Mouse (Mus musculus): ENCODE measurements around the gene Wnt4. TPM values are rescaled to one million over a fixed set of nuclear protein-coding genes. Genes with fewer than 3 reads are reported as not detected.

Wnt4 gene
- total and polyA plus RNA-seq, 3 experiments = not detected

DNA sequence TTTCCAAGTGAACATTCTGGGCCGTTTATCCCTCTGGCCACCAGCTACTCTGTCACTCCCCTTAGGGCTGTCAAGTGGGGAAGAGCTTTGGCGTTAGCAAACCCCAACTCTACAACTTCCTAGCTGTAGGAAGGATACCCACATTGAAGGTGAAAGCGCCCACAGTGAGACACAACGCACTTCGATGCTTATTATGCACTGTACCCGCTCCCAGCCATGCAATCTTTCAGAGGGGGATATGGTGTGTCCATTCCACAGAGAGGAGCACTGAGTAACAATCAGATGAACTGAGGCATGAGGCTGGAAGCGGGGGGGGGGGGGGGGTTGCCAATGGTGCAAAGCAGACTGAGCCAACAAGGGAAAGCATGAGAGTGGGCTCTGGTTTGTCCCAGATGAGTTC lies 27.8 kb downstream of the Wnt4 start:
- no peak for DNase-seq (ENCODE audit: low read depth, low spot score)
- Histone ChIP-seq H3K79me2 (ENCODE audit: control insufficient read depth, insufficient read depth, low read length, poor library complexity) (no peaks in the 10 kb centered on the region), H3K9me3 (replicated peaks; ENCODE audit: insufficient read depth, low read length) (no peaks in the 10 kb centered on the region), H3K27ac (ENCODE audit: control insufficient read depth, low read depth, low read length) (no peak overlapping the region), H3K27me3 (ENCODE audit: control insufficient read depth in 1 of 2, insufficient read depth in 2 of 2, low read length in 2 of 2) (no peaks in the 10 kb centered on the region), H3K4me1 (ENCODE audit: control insufficient read depth in 1 of 2, insufficient read depth in 2 of 2, low read length in 2 of 2) (no peaks in the 10 kb centered on the region), H3K36me3 (ENCODE audit: control insufficient read depth in 1 of 2, insufficient read depth in 2 of 2, low read length in 2 of 2) (no peaks in the 10 kb centered on the region), H3K9ac (ENCODE audit: control insufficient read depth, low read depth, low read length, poor library complexity, severe bottlenecking) (no peak overlapping the region), H3K4me3 (ENCODE audit: control insufficient read depth in 1 of 2, insufficient read depth in 1 of 2, low read depth in 2 of 2, low read length in 2 of 2) (no peak overlapping the region)
- TF ChIP-seq ZMIZ1 (IDR thresholded peaks at IDR 0.05; ENCODE audit: low read depth, low read length) (no peak), CHD1 (IDR thresholded peaks at IDR 0.05; ENCODE audit: low read depth, low read length) (no peak), ZC3H11A (IDR thresholded peaks at IDR 0.05; ENCODE audit: low read depth, low read length) (no peak), SMC3 (IDR thresholded peaks at IDR 0.05; ENCODE audit: low read depth, low read length) (no peak), KAT2A (conservative IDR thresholded peaks at IDR 0.05; ENCODE audit: low read depth, low read length) (no peak), TBP (IDR thresholded peaks at IDR 0.05; ENCODE audit: low read depth, low read length) (no peak), ELF1 (IDR thresholded peaks at IDR 0.05; ENCODE audit: low read depth, low read length) (no peak), EP300 (IDR thresholded peaks at IDR 0.05; ENCODE audit: low read depth in 1 of 2, low read length in 2 of 2) (no peak), POLR2AphosphoS2 (IDR thresholded peaks at IDR 0.05; ENCODE audit: low read length) (no peak), ZKSCAN1 (IDR thresholded peaks at IDR 0.05; ENCODE audit: low read depth, low read length) (no peak), ZNF384 (IDR thresholded peaks at IDR 0.05; ENCODE audit: low read depth, low read length) (no peak)

DNA sequence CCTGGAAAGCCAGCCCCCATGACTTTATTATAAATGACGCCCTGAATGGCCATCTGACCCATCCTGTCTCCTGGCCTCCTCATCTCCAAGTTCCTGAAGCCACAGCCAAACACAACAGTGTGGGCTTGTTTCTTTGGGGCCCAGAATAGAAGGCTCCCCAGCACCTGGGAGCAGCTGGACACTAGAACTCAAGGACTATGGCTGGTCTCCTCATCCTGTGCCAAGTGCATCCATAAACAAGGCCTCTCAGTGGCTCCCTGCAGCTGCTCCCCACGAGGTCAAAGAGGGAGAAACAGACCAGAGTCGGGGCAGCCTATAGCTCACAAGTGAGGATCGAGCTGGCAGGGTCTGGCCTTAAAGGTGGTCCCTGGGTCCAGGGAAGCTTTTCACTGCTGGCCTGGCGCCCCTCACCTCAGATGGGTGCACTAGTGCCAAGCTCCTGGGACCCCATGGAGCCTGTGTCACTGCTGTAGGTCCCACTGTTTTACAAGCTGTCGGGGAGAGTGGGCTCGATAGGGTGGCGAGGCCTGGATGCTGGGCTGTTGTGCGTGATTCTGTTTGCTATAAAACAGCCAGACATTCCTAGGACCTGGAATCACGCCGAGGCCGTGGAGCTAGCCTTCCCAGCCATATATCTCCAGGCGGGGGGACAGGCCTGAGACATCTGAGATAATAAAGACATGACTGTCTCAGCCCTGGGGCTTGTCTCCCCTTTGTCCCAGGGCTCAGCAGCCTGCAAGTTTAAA lies 28.7 kb downstream of the Wnt4 start:
- H3K9ac ChIP-seq (ENCODE audit: control insufficient read depth, low read depth, low read length, poor library complexity, severe bottlenecking) = no peak overlapping the region

More for the DNA sequence above, 28.7 kb downstream of the Wnt4 start:
- H3K9me3 ChIP-seq (replicated peaks; ENCODE audit: insufficient read depth, low read length) = no peaks in the 10 kb centered on the region
- TF ChIP-seq EP300 (IDR thresholded peaks at IDR 0.05; ENCODE audit: low read depth in 1 of 2, low read length in 2 of 2) = no peak
- TF ChIP-seq ZNF384 (IDR thresholded peaks at IDR 0.05; ENCODE audit: low read depth, low read length) = no peak
- TF ChIP-seq CTCF (IDR thresholded peaks at IDR 0.05 in 2 of 3, conservative IDR thresholded peaks at IDR 0.05 in 1 of 3; ENCODE audit: control insufficient read depth in 1 of 3, insufficient read depth in 1 of 3, low read depth in 2 of 3, low read length in 3 of 3, poor library complexity in 1 of 3, severe bottlenecking in 1 of 3) = no peak
- TF ChIP-seq BHLHE40 (IDR thresholded peaks at IDR 0.05; ENCODE audit: borderline replicate concordance, low read depth, low read length) = no peak
- TF ChIP-seq MYB (IDR thresholded peaks at IDR 0.05; ENCODE audit: low read depth, low read length) = no peak
- no peak for TF ChIP-seq ZMIZ1 (IDR thresholded peaks at IDR 0.05; ENCODE audit: low read depth, low read length)
- TF ChIP-seq GABPA (IDR thresholded peaks at IDR 0.05; ENCODE audit: low read depth, low read length) = no peak
- TF ChIP-seq RCOR1 (IDR thresholded peaks at IDR 0.05; ENCODE audit: low read depth, low read length) = no peak
- TF ChIP-seq POLR2AphosphoS5 (IDR thresholded peaks at IDR 0.05; ENCODE audit: borderline replicate concordance, low read depth, low read length) = no peak
- TF ChIP-seq UBTF (IDR thresholded peaks at IDR 0.05; ENCODE audit: borderline replicate concordance, insufficient read depth, low read depth, low read length) = no peak
- TF ChIP-seq POLR2AphosphoS2 (IDR thresholded peaks at IDR 0.05; ENCODE audit: low read length) = no peak
- TF ChIP-seq E2F4 (IDR thresholded peaks at IDR 0.05; ENCODE audit: borderline replicate concordance, low read depth, low read length) = no peak
- no peak for TF ChIP-seq CHD2 (IDR thresholded peaks at IDR 0.05; ENCODE audit: low read length)
- TF ChIP-seq USF1 (IDR thresholded peaks at IDR 0.05; ENCODE audit: low read depth, low read length) = no peak
- TF ChIP-seq ZKSCAN1 (IDR thresholded peaks at IDR 0.05; ENCODE audit: low read depth, low read length) = no peak
- no peak for TF ChIP-seq HCFC1 (IDR thresholded peaks at IDR 0.05; ENCODE audit: low read depth, low read length)
- no peak for TF ChIP-seq MEF2A (IDR thresholded peaks at IDR 0.05; ENCODE audit: extremely low read depth, insufficient replicate concordance, low read depth, low read length, poor library complexity, severe bottlenecking)
- TF ChIP-seq TCF12 (IDR thresholded peaks at IDR 0.05; ENCODE audit: low read depth, low read length) = no peak
- no peaks in the 10 kb centered on the region for H3K27me3 ChIP-seq (ENCODE audit: control insufficient read depth in 1 of 2, insufficient read depth in 2 of 2, low read length in 2 of 2)
- no peak overlapping the region for H3K4me3 ChIP-seq (ENCODE audit: control insufficient read depth in 1 of 2, insufficient read depth in 1 of 2, low read depth in 2 of 2, low read length in 2 of 2)
- DNase-seq (ENCODE audit: low read depth, low spot score) = no peak
- no peaks in the 10 kb centered on the region for H3K4me1 ChIP-seq (ENCODE audit: control insufficient read depth in 1 of 2, insufficient read depth in 2 of 2, low read length in 2 of 2)
- H3K27ac ChIP-seq (ENCODE audit: control insufficient read depth, low read depth, low read length) = no peak overlapping the region
- no peaks in the 10 kb centered on the region for H3K36me3 ChIP-seq (ENCODE audit: control insufficient read depth in 1 of 2, insufficient read depth in 2 of 2, low read length in 2 of 2)
- no peaks in the 10 kb centered on the region for H3K79me2 ChIP-seq (ENCODE audit: control insufficient read depth, insufficient read depth, low read length, poor library complexity)

Data from MEL (cell line).